Mouse (Mus musculus): ENCODE results near the gene Abcc1. TPM values are rescaled to one million over a fixed set of nuclear protein-coding genes. Genes with fewer than 3 reads are reported as not detected.
A peak's percentile ranks its signal among the peaks of the same experiment; 100 is the strongest.

Abcc1 gene
- polyA plus RNA-seq, 1 experiment from 2014 or later: 15.6 TPM

- H3K27ac ChIP-seq: peak overlapping the region; percentile 71
- no peaks in the 10 kb centered on the region for H3K36me3 ChIP-seq
- H3K4me3 ChIP-seq: peak overlapping the region; percentile 81
- H3K4me1 ChIP-seq: peaks cover 15% of the 10 kb centered on the region; the same call in 1 of the 2 replicates
- peak overlapping the region; percentile 86 for H3K4me2 ChIP-seq
- H3K27me3 ChIP-seq: no peaks in the 10 kb centered on the region
- H3K9me3 ChIP-seq: no peaks in the 10 kb centered on the region
- 3% methylated on average over 7 of the region's 7 CpGs for WGBS
- no peak for ATAC-seq (ENCODE audit: insufficient number of reproducible peaks, low FRiP score, low TSS enrichment, low read depth)
- H3K9ac ChIP-seq: peak overlapping the region; percentile 76
These were observed 427 bp upstream of the Abcc1 start for GRCm38 (mm10) chr16:14360931-14361330.

GRCm38 (mm10) chr16:14362099-14362820 lies 902 bp downstream of the Abcc1 start:
- peak overlapping the region; percentile 81 for H3K4me3 ChIP-seq
- H3K27me3 ChIP-seq: no peaks in the 10 kb centered on the region
- peaks cover 15% of the 10 kb centered on the region; the same call in 1 of the 2 replicates for H3K4me1 ChIP-seq
- no peak for ATAC-seq (ENCODE audit: insufficient number of reproducible peaks, low FRiP score, low TSS enrichment, low read depth)
- H3K9me3 ChIP-seq: no peaks in the 10 kb centered on the region
- peak overlapping the region; percentile 71; the same call in 1 of the 2 replicates for H3K27ac ChIP-seq
- WGBS: 30% methylated on average over 7 of the region's 7 CpGs
- H3K9ac ChIP-seq: peak overlapping the region; percentile 76
- peak overlapping the region; percentile 86 for H3K4me2 ChIP-seq
- no peaks in the 10 kb centered on the region for H3K36me3 ChIP-seq

- H3K36me3 ChIP-seq: no peaks in the 10 kb centered on the region
- no peak overlapping the region for H3K4me3 ChIP-seq
- no peaks in the 10 kb centered on the region for H3K27me3 ChIP-seq
- 94% methylated on average over 3 of the region's 3 CpGs for WGBS
- H3K27ac ChIP-seq: no peak overlapping the region
- H3K4me1 ChIP-seq: peaks cover 15% of the 10 kb centered on the region; the same call in 1 of the 2 replicates
- H3K9ac ChIP-seq: no peak overlapping the region
- no peak overlapping the region for H3K4me2 ChIP-seq
- no peaks in the 10 kb centered on the region for H3K9me3 ChIP-seq
- no peak for ATAC-seq (ENCODE audit: insufficient number of reproducible peaks, low FRiP score, low TSS enrichment, low read depth)
These were observed 2.1 kb downstream of the Abcc1 start for GRCm38 (mm10) chr16:14363496-14363895.

- Histone ChIP-seq H3K4me3 (no peak overlapping the region), H3K36me3 (no peaks in the 10 kb centered on the region), H3K27ac (no peak overlapping the region), H3K4me1 (peaks cover 15% of the 10 kb centered on the region; the same call in 1 of the 2 replicates), H3K9me3 (no peaks in the 10 kb centered on the region), H3K4me2 (no peak overlapping the region), H3K9ac (no peak overlapping the region), H3K27me3 (no peaks in the 10 kb centered on the region)
- ATAC-seq (ENCODE audit: insufficient number of reproducible peaks, low FRiP score, low TSS enrichment, low read depth): no peak
- 91% methylated on average over 6 of the region's 6 CpGs for WGBS
These were observed 2.7 kb downstream of the Abcc1 start for GRCm38 (mm10) chr16:14364066-14364465.

GRCm38 (mm10) chr16:14365457-14365856 lies 4.1 kb downstream of the Abcc1 start:
- no peaks in the 10 kb centered on the region for H3K27me3 ChIP-seq
- H3K4me2 ChIP-seq: no peak overlapping the region
- no peaks in the 10 kb centered on the region for H3K36me3 ChIP-seq
- no peak overlapping the region for H3K27ac ChIP-seq
- no peak overlapping the region for H3K4me3 ChIP-seq
- H3K4me1 ChIP-seq: peaks cover 22% of the 10 kb centered on the region; the same call in 1 of the 2 replicates
- 76% methylated on average over 4 of the region's 4 CpGs for WGBS
- ATAC-seq (ENCODE audit: insufficient number of reproducible peaks, low FRiP score, low TSS enrichment, low read depth): no peak
- no peak overlapping the region for H3K9ac ChIP-seq
- no peaks in the 10 kb centered on the region for H3K9me3 ChIP-seq

GRCm38 (mm10) chr16:14366017-14366416 lies 4.7 kb downstream of the Abcc1 start:
- WGBS: 93% methylated on average over 1 of the region's 1 CpGs
- Histone ChIP-seq H3K4me2 (no peak overlapping the region), H3K36me3 (no peaks in the 10 kb centered on the region), H3K27ac (no peak overlapping the region), H3K9me3 (no peaks in the 10 kb centered on the region), H3K9ac (no peak overlapping the region), H3K4me3 (no peak overlapping the region), H3K4me1 (peaks cover 22% of the 10 kb centered on the region), H3K27me3 (no peaks in the 10 kb centered on the region)
- ATAC-seq (ENCODE audit: insufficient number of reproducible peaks, low FRiP score, low TSS enrichment, low read depth): no peak

GRCm38 (mm10) chr16:14371367-14371766 lies 10.0 kb downstream of the Abcc1 start:
- peak overlapping the region; percentile 80 for H3K27ac ChIP-seq
- 26% methylated on average over 1 of the region's 1 CpGs for WGBS

GRCm38 (mm10) chr16:14372382-14372781 lies 11.0 kb downstream of the Abcc1 start:
- Histone ChIP-seq H3K9ac (no peak overlapping the region), H3K36me3 (no peaks in the 10 kb centered on the region), H3K9me3 (no peaks in the 10 kb centered on the region), H3K27ac (peak overlapping the region; percentile 80), H3K4me3 (no peak overlapping the region), H3K4me2 (no peak overlapping the region), H3K4me1 (peaks cover 31% of the 10 kb centered on the region), H3K27me3 (no peaks in the 10 kb centered on the region)
- ATAC-seq (ENCODE audit: insufficient number of reproducible peaks, low FRiP score, low TSS enrichment, low read depth): no peak
- WGBS: 58% methylated on average over 1 of the region's 1 CpGs

More at GRCm38 (mm10) chr16:14371367-14371766, 10.0 kb downstream of the Abcc1 start:
- ATAC-seq (ENCODE audit: insufficient number of reproducible peaks, low FRiP score, low TSS enrichment, low read depth): peak; percentile 65; the same call in 1 of the 2 replicates
- Histone ChIP-seq H3K9me3 (no peaks in the 10 kb centered on the region), H3K9ac (no peak overlapping the region), H3K27me3 (no peaks in the 10 kb centered on the region), H3K36me3 (no peaks in the 10 kb centered on the region), H3K4me1 (peaks cover 26% of the 10 kb centered on the region), H3K4me3 (no peak overlapping the region), H3K4me2 (no peak overlapping the region)

- no peak for ATAC-seq (ENCODE audit: insufficient number of reproducible peaks, low FRiP score, low TSS enrichment, low read depth)
- no peak overlapping the region for H3K4me2 ChIP-seq
- H3K9ac ChIP-seq: no peak overlapping the region
- peaks cover 32% of the 10 kb centered on the region for H3K4me1 ChIP-seq
- no peak overlapping the region for H3K4me3 ChIP-seq
- H3K9me3 ChIP-seq: no peaks in the 10 kb centered on the region
- no peaks in the 10 kb centered on the region for H3K36me3 ChIP-seq
- no peaks in the 10 kb centered on the region for H3K27me3 ChIP-seq
- H3K27ac ChIP-seq: peak overlapping the region; percentile 80
- WGBS: 46% methylated on average over 4 of the region's 4 CpGs
These were observed 11.5 kb downstream of the Abcc1 start for GRCm38 (mm10) chr16:14372817-14373301.

- no peak overlapping the region for H3K4me2 ChIP-seq
- WGBS: 80% methylated on average over 1 of the region's 1 CpGs
- no peak overlapping the region for H3K9ac ChIP-seq
- H3K36me3 ChIP-seq: no peaks in the 10 kb centered on the region
- H3K27me3 ChIP-seq: no peaks in the 10 kb centered on the region
- no peak overlapping the region for H3K4me3 ChIP-seq
- H3K27ac ChIP-seq: no peak overlapping the region
- peaks cover 23% of the 10 kb centered on the region for H3K4me1 ChIP-seq
- no peaks in the 10 kb centered on the region for H3K9me3 ChIP-seq
- no peak for ATAC-seq (ENCODE audit: insufficient number of reproducible peaks, low FRiP score, low TSS enrichment, low read depth)
These were observed 14.6 kb downstream of the Abcc1 start for GRCm38 (mm10) chr16:14375942-14376341.

- Histone ChIP-seq H3K4me1 (peaks cover 19% of the 10 kb centered on the region), H3K36me3 (no peaks in the 10 kb centered on the region), H3K27ac (no peak overlapping the region), H3K4me3 (no peak overlapping the region), H3K9ac (no peak overlapping the region), H3K4me2 (no peak overlapping the region), H3K9me3 (no peaks in the 10 kb centered on the region), H3K27me3 (no peaks in the 10 kb centered on the region)
- no peak for ATAC-seq (ENCODE audit: insufficient number of reproducible peaks, low FRiP score, low TSS enrichment, low read depth)
- 68% methylated on average over 2 of the region's 2 CpGs for WGBS
These were observed 15.0 kb downstream of the Abcc1 start for GRCm38 (mm10) chr16:14376352-14376751.

- Histone ChIP-seq H3K4me2 (no peak overlapping the region), H3K27ac (peak overlapping the region; percentile 38; the same call in 1 of the 2 replicates), H3K4me3 (no peak overlapping the region), H3K9ac (no peak overlapping the region), H3K36me3 (no peaks in the 10 kb centered on the region), H3K27me3 (no peaks in the 10 kb centered on the region), H3K4me1 (peaks cover 10% of the 10 kb centered on the region), H3K9me3 (no peaks in the 10 kb centered on the region)
- peak; percentile 31; the same call in 1 of the 2 replicates for ATAC-seq (ENCODE audit: insufficient number of reproducible peaks, low FRiP score, low TSS enrichment, low read depth)
- WGBS: 57% methylated on average over 2 of the region's 2 CpGs
These were observed 16.0 kb downstream of the Abcc1 start for GRCm38 (mm10) chr16:14377321-14377720.

Data from limb, embryonic 15.5 days (tissue).